Mouse (Mus musculus) erythroid progenitor cell, adult 5-6 weeks (primary cell): ENCODE data around the gene Rapgef5. TPM values are rescaled to one million over a fixed set of nuclear protein-coding genes. Genes with fewer than 3 reads are reported as not detected.

ENCODE experiments used
- ATAC-seq: replicated peaks from 2 replicates; pipeline ENCODE4 v1.8.0; 2016; ENCODE audit warnings: moderate number of reproducible peaks, mild to moderate bottlenecking, moderate TSS enrichment, inconsistent platforms; ENCODE audit not compliant: poor library complexity, low FRiP score, severe bottlenecking
- total RNA-seq, 2 experiments: library from RNA; stranded (forward) in 1 of 2; stranded (reverse) in 1 of 2; fragments of 150-400 nt in 1 of 2; fragments of 186-747, 209-891 nt in 1 of 2; gene quantifications; 2 replicates each; pipeline versions ENCODE4 v1.2.3 to v1.2.4; 2015 to 2017; ENCODE audit warnings: low replicate concordance in 2 of 2

The Rapgef5 gene
- total RNA-seq, 2 experiments from 2014 or later, result 0.23 TPM; not detected in 1

DNA sequence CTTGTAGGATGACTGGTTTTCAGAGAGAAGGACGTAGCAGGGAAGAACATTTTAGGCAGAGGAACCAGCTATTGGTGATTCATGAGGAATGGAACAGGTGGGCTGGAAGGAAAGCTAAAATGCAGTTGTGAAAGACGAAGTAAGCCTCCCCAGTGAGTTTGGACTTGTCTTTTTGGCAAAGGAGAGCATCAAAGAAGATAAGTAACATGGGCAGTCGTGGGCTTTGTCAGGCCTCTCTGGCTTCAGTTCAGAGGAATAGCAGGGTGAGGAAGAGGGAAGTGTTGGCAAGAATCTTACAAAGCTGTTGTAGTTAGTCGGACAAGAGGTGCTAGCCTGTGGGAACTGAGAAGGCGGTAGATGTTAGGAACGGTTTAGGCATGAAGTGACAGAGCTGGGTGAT lies 145.6 kb downstream of the Rapgef5 start:
- no peak for ATAC-seq

DNA sequence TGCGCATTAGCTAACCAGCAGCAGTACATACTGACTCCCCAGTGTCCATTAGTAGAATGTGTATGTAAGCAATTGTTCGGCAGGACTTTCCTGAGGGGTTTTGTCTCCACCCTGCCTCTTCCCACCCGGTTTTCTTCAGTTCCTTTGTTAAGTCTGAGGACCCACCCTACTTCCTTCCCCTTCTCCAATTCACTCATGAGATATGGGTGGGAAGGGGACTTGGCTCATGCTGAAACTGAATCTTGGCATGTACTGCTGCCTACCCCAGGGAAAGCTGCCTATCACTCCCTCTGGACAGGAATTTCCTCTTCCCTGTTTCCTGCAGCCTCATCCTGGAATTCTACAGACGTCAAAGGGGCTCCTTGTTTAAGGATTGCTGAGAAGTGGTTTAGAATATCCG lies 147.4 kb downstream of the Rapgef5 start:
- ATAC-seq, result no peak

- no peak for ATAC-seq
Measured at GRCm38 (mm10) chr12:117664644-117665043, 148.4 kb downstream of the Rapgef5 start.

DNA sequence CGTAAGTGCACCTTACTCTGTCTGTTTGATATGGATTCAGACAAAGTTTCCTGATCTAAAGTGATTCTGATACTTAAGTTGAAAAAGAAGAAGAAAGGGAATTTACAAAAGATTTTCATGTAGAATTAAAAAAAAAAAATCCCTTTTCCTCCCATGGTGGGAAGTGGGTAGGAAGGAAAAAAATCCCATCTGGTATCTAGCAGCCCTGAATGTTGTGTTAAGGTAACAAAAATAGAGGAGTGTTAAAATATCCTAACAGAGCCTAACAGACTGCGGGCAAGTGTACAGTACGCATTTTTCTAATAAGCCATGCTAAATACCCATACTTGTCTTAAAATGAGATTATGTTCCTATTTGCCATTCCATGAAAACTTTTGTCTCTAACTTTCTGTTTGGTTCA lies 150.1 kb downstream of the Rapgef5 start:
- no peak for ATAC-seq

DNA sequence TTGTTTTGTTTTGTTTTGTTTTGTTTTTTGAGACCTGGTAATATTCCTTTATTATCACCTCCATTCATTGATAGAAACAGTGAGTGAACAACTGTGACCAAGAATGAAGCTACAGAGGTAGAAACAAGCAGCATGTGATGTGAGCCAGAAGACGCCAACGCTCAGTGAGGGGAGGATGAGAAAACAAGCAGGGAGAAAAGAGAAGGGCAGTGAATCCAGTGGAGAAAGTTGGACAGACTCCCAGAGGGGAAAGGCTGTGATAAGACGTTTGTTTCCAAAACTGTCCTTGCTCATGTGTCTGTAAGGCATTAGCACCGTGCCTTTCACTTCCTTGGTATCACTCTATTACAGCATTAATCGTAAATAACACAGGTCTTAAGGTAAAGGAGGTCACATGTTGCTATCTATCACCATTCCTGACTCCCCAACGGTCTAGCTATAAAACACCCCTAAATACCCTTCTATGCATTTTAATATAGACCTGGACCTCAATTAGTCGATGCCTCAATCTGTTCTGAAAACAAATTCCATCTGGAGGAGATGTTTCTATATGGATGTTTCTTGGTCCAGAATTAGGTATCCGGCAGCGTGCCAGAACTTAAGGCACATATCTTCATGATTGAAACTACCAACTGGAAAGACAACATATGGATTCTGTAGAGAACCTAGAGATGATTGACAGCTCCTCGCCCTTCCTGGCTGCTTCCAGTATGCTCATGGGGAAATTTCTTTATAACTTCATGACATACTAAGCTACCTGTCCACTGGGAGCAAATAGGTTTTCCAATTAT lies 153.5 kb downstream of the Rapgef5 start:
- no peak for ATAC-seq

GRCm38 (mm10) chr12:117673188-117673587 lies 156.9 kb downstream of the Rapgef5 start:
- ATAC-seq, result no peak

- no peak for ATAC-seq
Measured at GRCm38 (mm10) chr12:117674511-117674910, 158.2 kb downstream of the Rapgef5 start.

DNA sequence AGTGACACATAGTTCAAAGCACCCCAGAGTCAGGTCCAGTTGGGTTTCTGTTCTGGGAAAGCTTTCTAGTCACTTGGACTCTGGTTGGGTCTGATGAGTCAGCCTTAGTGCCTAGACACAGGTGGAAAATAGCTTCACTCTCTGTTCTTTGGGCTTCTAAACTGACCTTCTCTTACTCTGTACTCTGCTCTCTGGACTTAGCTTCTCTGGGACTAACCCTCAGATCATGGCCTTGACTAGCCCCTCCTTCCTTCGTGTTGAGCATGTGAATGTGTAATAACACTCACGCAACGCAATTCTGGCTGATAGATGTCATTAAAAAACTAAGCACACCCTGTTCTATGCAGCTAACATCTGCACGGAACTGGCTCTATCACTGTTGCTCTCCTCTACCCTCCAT lies 160.0 kb downstream of the Rapgef5 start:
- ATAC-seq, result no peak

GRCm38 (mm10) chr12:117678916-117679315 lies 162.6 kb downstream of the Rapgef5 start:
- no peak for ATAC-seq

DNA sequence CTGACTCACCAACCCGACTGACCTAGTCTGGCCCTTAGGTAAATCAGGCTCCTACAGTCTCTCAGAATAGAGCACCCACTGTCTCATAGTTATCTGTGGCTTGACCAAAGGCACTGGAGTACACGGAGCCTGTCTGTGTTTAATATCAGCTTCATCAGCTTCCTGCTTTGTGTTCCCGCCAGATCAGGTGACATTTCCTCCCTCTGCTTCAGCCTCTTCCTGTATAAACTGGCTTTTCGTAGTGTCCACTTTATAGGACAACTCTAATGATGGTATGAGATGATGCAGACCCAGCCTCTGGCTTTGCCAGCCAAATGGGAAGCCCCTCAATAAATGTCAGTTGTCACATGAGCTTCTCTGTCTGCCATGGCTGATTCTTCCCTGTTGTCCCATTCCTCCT lies 163.5 kb downstream of the Rapgef5 start:
- no peak for ATAC-seq

DNA sequence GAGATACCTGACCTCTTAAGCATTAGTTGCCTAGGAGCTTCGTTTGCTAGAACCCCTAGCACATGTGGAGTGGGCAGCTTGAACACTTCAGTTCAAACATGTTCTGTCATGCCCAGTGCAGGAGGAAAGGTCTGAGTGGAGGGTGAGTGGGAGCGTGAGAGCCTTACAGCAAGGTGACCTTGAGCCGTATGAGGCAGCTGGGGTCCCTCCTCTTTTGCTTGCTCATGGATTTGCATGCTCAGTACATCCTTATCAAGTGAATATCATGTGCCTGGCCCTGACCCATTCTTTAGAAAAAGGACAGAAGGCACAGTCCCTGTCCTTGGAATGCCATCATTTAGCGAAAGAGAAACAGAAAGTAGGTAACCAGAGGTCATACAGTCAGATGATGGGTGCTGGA lies 165.0 kb downstream of the Rapgef5 start:
- no peak for ATAC-seq

DNA sequence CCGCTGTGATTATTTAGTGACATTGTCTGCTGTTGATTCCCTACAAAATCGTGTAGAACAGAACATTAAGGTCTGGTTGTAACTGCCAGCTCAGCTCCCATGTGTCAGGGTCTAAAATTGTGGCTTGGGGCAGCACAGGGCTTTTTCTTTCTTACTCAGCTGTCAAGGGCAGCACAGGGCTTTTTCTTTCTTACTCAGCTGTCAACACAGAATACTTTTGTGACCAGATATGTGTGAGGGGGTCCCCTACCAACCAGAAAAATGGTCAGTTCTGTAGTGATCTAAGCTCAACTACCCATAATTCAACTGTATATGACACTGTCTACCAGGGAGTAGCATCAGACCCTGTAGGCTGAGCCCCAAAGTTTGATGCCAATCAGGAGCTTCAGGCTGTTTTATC lies 167.1 kb downstream of the Rapgef5 start:
- ATAC-seq, result no peak

DNA sequence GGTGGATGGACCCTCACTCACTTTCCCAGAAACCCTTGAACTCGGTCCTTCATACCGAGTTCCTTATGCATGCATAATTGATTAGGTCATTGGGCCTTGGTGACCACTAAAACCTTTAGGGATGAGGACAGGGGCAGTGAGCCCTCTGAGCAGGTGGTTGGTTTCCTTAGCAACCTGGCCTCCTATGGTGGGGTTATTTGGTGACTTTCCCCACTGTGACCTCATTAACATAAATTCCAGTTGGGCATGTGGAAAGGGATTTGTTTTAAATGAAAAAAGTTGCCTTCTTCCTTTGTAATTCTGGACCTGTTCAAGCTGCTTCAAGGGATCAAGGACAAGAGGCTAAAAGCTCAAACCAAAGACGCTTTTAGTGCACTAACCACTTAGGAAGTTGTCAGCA lies 167.7 kb downstream of the Rapgef5 start:
- no peak for ATAC-seq

DNA sequence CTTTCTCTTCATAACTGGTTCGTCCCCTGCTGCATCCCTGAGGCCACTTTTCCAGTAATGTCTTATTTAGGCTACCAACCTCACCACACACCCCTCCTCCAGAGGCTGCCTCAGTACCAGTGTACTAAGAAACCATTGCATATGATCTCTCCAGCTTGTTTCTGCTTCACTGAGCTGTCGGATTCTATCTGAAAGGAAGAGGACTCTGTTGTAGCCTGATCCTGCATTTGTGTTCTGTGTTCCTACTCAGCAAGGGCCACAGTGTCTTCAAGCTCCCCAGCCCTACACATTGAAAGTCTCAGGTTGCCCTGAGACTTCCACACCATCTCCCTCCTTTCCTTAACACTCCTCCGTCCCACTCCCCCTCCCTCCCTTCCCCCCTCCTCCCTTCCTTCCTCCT lies 168.5 kb downstream of the Rapgef5 start:
- ATAC-seq, result no peak

DNA sequence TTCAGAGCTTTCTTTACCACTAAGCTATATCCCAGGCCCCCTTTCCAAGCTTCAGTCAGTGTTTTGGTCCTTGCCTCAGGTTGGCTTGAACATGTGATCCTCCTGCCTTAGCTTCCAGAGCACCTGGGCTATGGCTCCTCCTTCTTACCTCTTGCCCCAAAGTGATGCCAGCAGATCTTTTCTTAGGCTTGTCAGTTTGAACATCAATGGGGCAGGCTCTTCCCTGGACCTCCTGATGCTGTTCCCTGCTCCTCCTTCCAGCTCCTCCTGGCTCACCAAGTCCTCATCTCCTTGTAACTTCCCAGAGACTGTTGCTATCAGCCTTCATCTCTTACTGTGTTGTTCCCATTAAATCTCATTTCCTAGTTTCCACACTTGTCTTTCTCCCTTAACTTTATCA lies 169.1 kb downstream of the Rapgef5 start:
- ATAC-seq, result no peak

GRCm38 (mm10) chr12:117686732-117687131 lies 170.5 kb downstream of the Rapgef5 start:
- no peak for ATAC-seq

GRCm38 (mm10) chr12:117688655-117689548 lies 172.6 kb downstream of the Rapgef5 start:
- ATAC-seq, result no peak

DNA sequence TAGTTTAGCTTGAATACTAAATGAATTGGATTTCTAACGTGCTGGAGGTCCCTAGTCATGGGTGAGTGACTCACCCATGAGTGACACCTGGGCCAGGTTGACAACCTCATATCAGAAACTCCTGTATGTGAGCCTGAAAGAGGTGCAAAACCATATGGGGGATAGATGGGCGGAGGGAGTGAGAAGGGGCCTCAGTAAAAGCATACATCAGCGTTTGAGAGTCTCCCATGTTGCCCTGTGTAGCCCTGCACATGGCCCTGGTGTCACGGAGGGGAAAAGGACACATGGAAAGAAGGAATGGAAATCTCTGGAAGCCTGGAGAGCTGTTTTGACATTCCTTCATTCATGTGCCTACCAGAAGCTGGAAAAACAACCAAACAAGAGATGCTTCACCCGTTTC lies 175.1 kb downstream of the Rapgef5 start:
- no peak for ATAC-seq

DNA sequence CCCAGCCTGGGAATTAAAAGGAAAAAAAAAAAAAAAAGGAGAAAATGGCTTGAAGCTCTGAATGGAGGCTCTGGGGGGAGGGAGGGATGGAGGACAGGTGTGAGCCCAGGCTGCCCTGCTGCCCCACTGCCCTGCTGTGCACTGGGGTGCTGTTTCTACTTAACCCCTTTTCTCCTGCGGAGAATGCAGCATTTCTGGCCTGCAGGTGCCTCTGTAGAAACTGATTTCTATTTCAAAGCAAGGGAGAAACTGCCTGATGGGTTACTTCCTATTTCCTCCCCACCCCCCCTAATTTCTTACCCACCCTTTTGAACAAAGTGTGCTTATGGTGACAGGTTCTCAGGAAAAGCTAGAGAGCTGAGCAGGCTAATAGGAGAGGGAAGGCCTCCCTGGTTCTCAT lies 176.5 kb downstream of the Rapgef5 start:
- ATAC-seq, result no peak

GRCm38 (mm10) chr12:117699950-117700665 lies 183.8 kb downstream of the Rapgef5 start:
- no peak for ATAC-seq
